Mouse (Mus musculus): Measurements from ENCODE around the gene Alpi. TPM values are rescaled to one million over a fixed set of nuclear protein-coding genes. Genes with fewer than 3 reads are reported as not detected.

The Alpi gene
- total and polyA plus RNA-seq, 3 experiments, result not detected

- Histone ChIP-seq H3K4me1 (ENCODE audit: control insufficient read depth in 1 of 2, insufficient read depth in 2 of 2, low read length in 2 of 2) (no peaks in the 10 kb centered on the region), H3K9ac (ENCODE audit: control insufficient read depth, low read depth, low read length, poor library complexity, severe bottlenecking) (no peak overlapping the region), H3K27me3 (ENCODE audit: control insufficient read depth in 1 of 2, insufficient read depth in 2 of 2, low read length in 2 of 2) (peaks cover 1 to 2% of the 10 kb centered on the region in 2 experiments; a peak in 1 of 4 replicates), H3K36me3 (ENCODE audit: control insufficient read depth in 1 of 2, insufficient read depth in 2 of 2, low read length in 2 of 2) (no peaks in the 10 kb centered on the region), H3K79me2 (ENCODE audit: control insufficient read depth, insufficient read depth, low read length, poor library complexity) (no peaks in the 10 kb centered on the region), H3K9me3 (replicated peaks; ENCODE audit: insufficient read depth, low read length) (no peaks in the 10 kb centered on the region), H3K27ac (ENCODE audit: control insufficient read depth, low read depth, low read length) (no peak overlapping the region), H3K4me3 (ENCODE audit: control insufficient read depth in 1 of 2, insufficient read depth in 1 of 2, low read depth in 2 of 2, low read length in 2 of 2) (no peak overlapping the region)
- no peak for TF ChIP-seq MEF2A (IDR thresholded peaks at IDR 0.05; ENCODE audit: extremely low read depth, insufficient replicate concordance, low read depth, low read length, poor library complexity, severe bottlenecking)
- TF ChIP-seq JUND (IDR thresholded peaks at IDR 0.05; ENCODE audit: low read depth, low read length), result no peak
- TF ChIP-seq RAD21 (IDR thresholded peaks at IDR 0.05; ENCODE audit: low read depth, low read length), result no peak
- no peak for TF ChIP-seq POLR2AphosphoS5 (IDR thresholded peaks at IDR 0.05; ENCODE audit: borderline replicate concordance, low read depth, low read length)
- no peak for TF ChIP-seq POLR2AphosphoS2 (IDR thresholded peaks at IDR 0.05; ENCODE audit: low read length)
- no peak for TF ChIP-seq TAL1 (IDR thresholded peaks at IDR 0.05; ENCODE audit: low read length)
- no peak for TF ChIP-seq TCF12 (IDR thresholded peaks at IDR 0.05; ENCODE audit: low read depth, low read length)
- no peak for TF ChIP-seq MAFK (IDR thresholded peaks at IDR 0.05; ENCODE audit: borderline replicate concordance, low read depth, low read length)
- TF ChIP-seq RCOR1 (IDR thresholded peaks at IDR 0.05; ENCODE audit: low read depth, low read length), result no peak
- TF ChIP-seq ETS1 (IDR thresholded peaks at IDR 0.05; ENCODE audit: low read depth, low read length), result no peak
- no peak for TF ChIP-seq UBTF (IDR thresholded peaks at IDR 0.05; ENCODE audit: borderline replicate concordance, insufficient read depth, low read depth, low read length)
- no peak for TF ChIP-seq NELFE (IDR thresholded peaks at IDR 0.05; ENCODE audit: low read depth, low read length)
- TF ChIP-seq CHD1 (IDR thresholded peaks at IDR 0.05; ENCODE audit: low read depth, low read length), result no peak
- no peak for TF ChIP-seq EP300 (IDR thresholded peaks at IDR 0.05; ENCODE audit: low read depth in 1 of 2, low read length in 2 of 2)
- no peak for TF ChIP-seq MYB (IDR thresholded peaks at IDR 0.05; ENCODE audit: low read depth, low read length)
- no peak for TF ChIP-seq TBP (IDR thresholded peaks at IDR 0.05; ENCODE audit: low read depth, low read length)
- TF ChIP-seq ZKSCAN1 (IDR thresholded peaks at IDR 0.05; ENCODE audit: low read depth, low read length), result no peak
- TF ChIP-seq ZC3H11A (IDR thresholded peaks at IDR 0.05; ENCODE audit: low read depth, low read length), result no peak
- DNase-seq (ENCODE audit: low read depth, low spot score), result no peak
Observed at GRCm38 (mm10) chr1:87127206-87128030, 26.0 kb upstream of the Alpi start.

GRCm38 (mm10) chr1:87124673-87125072 is 23.3 kb upstream of the Alpi start, which contains the start of gene Akp3:
Gene Akp3 (plus strand): TSS chr1:87124973.
- Histone ChIP-seq H3K79me2 (ENCODE audit: control insufficient read depth, insufficient read depth, low read length, poor library complexity) (no peaks in the 10 kb centered on the region), H3K4me3 (ENCODE audit: control insufficient read depth in 1 of 2, insufficient read depth in 1 of 2, low read depth in 2 of 2, low read length in 2 of 2) (no peak within 1 kb of the TSS), H3K27me3 (ENCODE audit: control insufficient read depth in 1 of 2, insufficient read depth in 2 of 2, low read length in 2 of 2) (peaks cover 1 to 2% of the 10 kb centered on the region in 2 experiments; a peak in 1 of 4 replicates), H3K4me1 (ENCODE audit: control insufficient read depth in 1 of 2, insufficient read depth in 2 of 2, low read length in 2 of 2) (no peaks in the 10 kb centered on the region), H3K9me3 (replicated peaks; ENCODE audit: insufficient read depth, low read length) (no peaks in the 10 kb centered on the region), H3K27ac (ENCODE audit: control insufficient read depth, low read depth, low read length) (no peak within 1 kb of the TSS), H3K36me3 (ENCODE audit: control insufficient read depth in 1 of 2, insufficient read depth in 2 of 2, low read length in 2 of 2) (no peaks in the 10 kb centered on the region), H3K9ac (ENCODE audit: control insufficient read depth, low read depth, low read length, poor library complexity, severe bottlenecking) (no peak within 1 kb of the TSS)
- no peak for DNase-seq (ENCODE audit: low read depth, low spot score)
- TF ChIP-seq GATA1 (IDR thresholded peaks at IDR 0.05; ENCODE audit: low read depth, low read length), result no peak
- no peak for TF ChIP-seq MYB (IDR thresholded peaks at IDR 0.05; ENCODE audit: low read depth, low read length)
- no peak for TF ChIP-seq NELFE (IDR thresholded peaks at IDR 0.05; ENCODE audit: low read depth, low read length)
- no peak for TF ChIP-seq E2F4 (IDR thresholded peaks at IDR 0.05; ENCODE audit: borderline replicate concordance, low read depth, low read length)
- no peak for TF ChIP-seq KAT2A (conservative IDR thresholded peaks at IDR 0.05; ENCODE audit: low read depth, low read length)
- no peak for TF ChIP-seq SIN3A (IDR thresholded peaks at IDR 0.05; ENCODE audit: low read length)
- no peak for TF ChIP-seq POLR2AphosphoS5 (IDR thresholded peaks at IDR 0.05; ENCODE audit: borderline replicate concordance, low read depth, low read length)
- TF ChIP-seq CTCF (IDR thresholded peaks at IDR 0.05 in 2 of 3, conservative IDR thresholded peaks at IDR 0.05 in 1 of 3; ENCODE audit: control insufficient read depth in 1 of 3, insufficient read depth in 1 of 3, low read depth in 2 of 3, low read length in 3 of 3, poor library complexity in 1 of 3, severe bottlenecking in 1 of 3), result no peak
- TF ChIP-seq MAX (IDR thresholded peaks at IDR 0.05; ENCODE audit: low read length), result no peak
- TF ChIP-seq TAL1 (IDR thresholded peaks at IDR 0.05; ENCODE audit: low read length), result no peak
- no peak for TF ChIP-seq MYC (IDR thresholded peaks at IDR 0.05; ENCODE audit: low read depth, low read length)
- TF ChIP-seq ZMIZ1 (IDR thresholded peaks at IDR 0.05; ENCODE audit: low read depth, low read length), result no peak
- no peak for TF ChIP-seq TCF12 (IDR thresholded peaks at IDR 0.05; ENCODE audit: low read depth, low read length)
- TF ChIP-seq MXI1 (IDR thresholded peaks at IDR 0.05; ENCODE audit: low read depth, low read length), result no peak
- no peak for TF ChIP-seq TBP (IDR thresholded peaks at IDR 0.05; ENCODE audit: low read depth, low read length)
- TF ChIP-seq NRF1 (IDR thresholded peaks at IDR 0.05; ENCODE audit: insufficient read depth, low read depth, low read length, poor library complexity, severe bottlenecking), result no peak

Data from MEL (cell line).